Mouse (Mus musculus) cortical plate, adult 2 months (tissue): ENCODE measurements around the gene Pfdn4.

Source experiments
- CTCF ChIP-seq: fragments of 200-500 bp; IDR thresholded peaks from 2 replicates; pipeline ENCODE4 v1.5.1; 2011; ENCODE audit warnings: mild to moderate bottlenecking, control low read depth, low read length; ENCODE audit not compliant: insufficient read depth; ENCODE audit errors: extremely low read depth
- POLR2A ChIP-seq: fragments of 200-500 bp; IDR thresholded peaks from 2 replicates; pipeline ENCODE4 v1.6.1; 2011; ENCODE audit warnings: mild to moderate bottlenecking, low read length, control low read depth; ENCODE audit not compliant: insufficient read depth; ENCODE audit errors: extremely low read depth

GRCm38 (mm10) chr2:170496154-170496930, at the start of gene Pfdn4:
- TF ChIP-seq CTCF (no peak), POLR2A (no peak)
